Mouse (Mus musculus) heart, adult 2 months (tissue): ENCODE measurements around the gene Cpxm2. TPM values are rescaled to one million over a fixed set of nuclear protein-coding genes. Genes with fewer than 3 reads are reported as not detected.

Experiments
- DNase-seq, 2 experiments: peaks; one replicate each; pipeline ENCODE4 v3.0.0; 2021
- H3K27ac ChIP-seq: fragments of 200-600 bp; 2 replicates; pipeline ENCODE4 v1.8.1; 2022
- H3K27me3 ChIP-seq: fragments of 200-500 bp; 2 replicates; pipeline ENCODE4 v1.6.1; 2012; ENCODE audit warnings: mild to moderate bottlenecking, low read length, inconsistent platforms, mixed read lengths; ENCODE audit not compliant: control insufficient read depth, insufficient read depth
- H3K36me3 ChIP-seq: fragments of 200-500 bp; 2 replicates; pipeline ENCODE4 v1.6.1; 2012; ENCODE audit warnings: low read length, inconsistent platforms; ENCODE audit not compliant: control insufficient read depth, insufficient read depth
- H3K4me1 ChIP-seq: fragments of 200-500 bp; 2 replicates; pipeline ENCODE4 v1.6.1; 2011; ENCODE audit warnings: low read length; ENCODE audit not compliant: control insufficient read depth, insufficient read depth
- H3K4me3 ChIP-seq: fragments of 200-600 bp; 2 replicates; pipeline ENCODE4 v1.8.1; 2022
- H3K79me2 ChIP-seq: fragments of 200-500 bp; replicated peaks from 2 replicates; pipeline ENCODE4 v1.6.1; 2012; ENCODE audit warnings: mild to moderate bottlenecking, inconsistent platforms, low read length, moderate library complexity, mixed read lengths; ENCODE audit not compliant: control insufficient read depth, insufficient read depth
- H3K9ac ChIP-seq: fragments of 200-500 bp; 2 replicates; pipeline ENCODE4 v1.6.1; 2012; ENCODE audit warnings: low read depth, mild to moderate bottlenecking, control low read depth, inconsistent platforms, low read length, mixed read lengths
- CTCF ChIP-seq: fragments of 200-600 bp; IDR thresholded peaks from 2 replicates; pipeline ENCODE4 v1.8.1; 2022; ENCODE audit warnings: antibody characterized with exemption, mild to moderate bottlenecking, moderate library complexity
- EP300 ChIP-seq: fragments of 200-500 bp; IDR thresholded peaks from 2 replicates; pipeline ENCODE4 v1.6.1; 2011; ENCODE audit warnings: low read depth, low read length, control low read depth; ENCODE audit not compliant: insufficient read depth
- POLR2A ChIP-seq: fragments of 200-500 bp; IDR thresholded peaks from 2 replicates; pipeline ENCODE4 v1.6.1; 2011; ENCODE audit warnings: mild to moderate bottlenecking, low read depth, low read length, control low read depth; ENCODE audit not compliant: insufficient read depth
- WGBS: fragments of 180-500 bp; shearing (Covaris S2); methylation state at CpG from one replicate; pipeline ENCODE4 v1.1.7; 2018; 5-methylcytosine and 5-hydroxymethylcytosine counted together
- intact Hi-C: fragments of 180-260 bp; cut with DNase I; formaldehyde crosslinking; loops from one replicate; pipeline ENCODE4 v1.15.1; 2025
- polyA plus RNA-seq: library from polyadenylated mRNA; depleted of rRNA; stranded (reverse); fragments of >200 nt; gene quantifications from 2 replicates; pipeline ENCODE4 v1.2.3, GENCODE M21; 2012
- total RNA-seq, 2 experiments: library from RNA; stranded (reverse); gene quantifications; 2 replicates each; pipeline ENCODE4 v1.2.3; 2021

The Cpxm2 gene
- total and polyA plus RNA-seq, 3 experiments, result 8.8 to 18.6 (median 9.8) TPM

GRCm38 (mm10) chr7:132013970-132014369 is 140.6 kb downstream of the Cpxm2 start:
- H3K4me3 ChIP-seq, result no peak overlapping the region
- no peaks in the 10 kb centered on the region for H3K79me2 ChIP-seq
- no peak for DNase-seq
- 69% methylated on average over 5 of the region's 5 CpGs for WGBS
- TF ChIP-seq CTCF (no peak), EP300 (no peak), POLR2A (no peak)
- intact Hi-C loops, result no loop called here
- H3K27me3 ChIP-seq, result no peaks in the 10 kb centered on the region; the same call in 1 of the 2 replicates
- H3K27ac ChIP-seq, result no peak overlapping the region
- no peaks in the 10 kb centered on the region for H3K4me1 ChIP-seq
- no peak overlapping the region for H3K9ac ChIP-seq
- no peaks in the 10 kb centered on the region for H3K36me3 ChIP-seq

GRCm38 (mm10) chr7:132012969-132013679 is 141.4 kb downstream of the Cpxm2 start:
- Histone ChIP-seq H3K79me2 (no peaks in the 10 kb centered on the region), H3K4me3 (no peak overlapping the region), H3K9ac (no peak overlapping the region), H3K36me3 (no peaks in the 10 kb centered on the region), H3K27me3 (no peaks in the 10 kb centered on the region; the same call in 1 of the 2 replicates), H3K27ac (no peak overlapping the region), H3K4me1 (no peaks in the 10 kb centered on the region)
- TF ChIP-seq POLR2A (no peak), CTCF (no peak), EP300 (no peak)
- intact Hi-C loops, result no loop called here
- DNase-seq, result no peak
- 13% methylated on average over 1 of the region's 1 CpGs for WGBS

- WGBS, result 78% methylated on average over 7 of the region's 7 CpGs
- DNase-seq, result no peak
- Histone ChIP-seq H3K27me3 (no peaks in the 10 kb centered on the region), H3K4me3 (no peak overlapping the region), H3K79me2 (no peaks in the 10 kb centered on the region), H3K4me1 (no peaks in the 10 kb centered on the region), H3K36me3 (no peaks in the 10 kb centered on the region), H3K9ac (no peak overlapping the region), H3K27ac (no peak overlapping the region)
- TF ChIP-seq CTCF (no peak), EP300 (no peak), POLR2A (no peak)
- intact Hi-C loops, result no loop called here
Observed at GRCm38 (mm10) chr7:132009002-132009401, 145.5 kb downstream of the Cpxm2 start.

GRCm38 (mm10) chr7:132005996-132006696 is 148.4 kb downstream of the Cpxm2 start:
- TF ChIP-seq POLR2A (no peak), CTCF (no peak)
- no peak for DNase-seq
- WGBS, result 79% methylated on average over 14 of the region's 14 CpGs
- H3K9ac ChIP-seq, result no peak overlapping the region
- H3K4me3 ChIP-seq, result no peak overlapping the region
- H3K27me3 ChIP-seq, result no peaks in the 10 kb centered on the region
- H3K36me3 ChIP-seq, result no peaks in the 10 kb centered on the region
- H3K79me2 ChIP-seq, result no peaks in the 10 kb centered on the region
- H3K27ac ChIP-seq, result no peak overlapping the region
- H3K4me1 ChIP-seq, result no peaks in the 10 kb centered on the region
- intact Hi-C loops, result no loop called here

GRCm38 (mm10) chr7:131992873-131993272 is 161.7 kb downstream of the Cpxm2 start:
- intact Hi-C loops, result no loop called here
- H3K27me3 ChIP-seq, result no peaks in the 10 kb centered on the region
- H3K9ac ChIP-seq, result no peak overlapping the region
- no peak for TF ChIP-seq EP300
- TF ChIP-seq POLR2A, result no peak
- no peak for TF ChIP-seq CTCF
- no peak for DNase-seq
- no peaks in the 10 kb centered on the region for H3K4me1 ChIP-seq
- no peaks in the 10 kb centered on the region for H3K36me3 ChIP-seq
- WGBS, result 62% methylated on average over 3 of the region's 3 CpGs
- H3K27ac ChIP-seq, result no peak overlapping the region
- H3K79me2 ChIP-seq, result no peaks in the 10 kb centered on the region
- no peak overlapping the region for H3K4me3 ChIP-seq

- no peak overlapping the region for H3K4me3 ChIP-seq
- no peaks in the 10 kb centered on the region for H3K27me3 ChIP-seq
- TF ChIP-seq CTCF, result no peak
- no peak for TF ChIP-seq POLR2A
- TF ChIP-seq EP300, result no peak
- no peaks in the 10 kb centered on the region for H3K4me1 ChIP-seq
- no peaks in the 10 kb centered on the region for H3K79me2 ChIP-seq
- intact Hi-C loops, result no loop called here
- no peak overlapping the region for H3K27ac ChIP-seq
- DNase-seq, result no peak
- no peak overlapping the region for H3K9ac ChIP-seq
- no peaks in the 10 kb centered on the region for H3K36me3 ChIP-seq
- 36% methylated on average over 1 of the region's 1 CpGs for WGBS
Observed at GRCm38 (mm10) chr7:131992226-131992625, 162.3 kb downstream of the Cpxm2 start.
